Mouse (Mus musculus): ENCODE results near the gene Irf2. TPM values are rescaled to one million over a fixed set of nuclear protein-coding genes. Genes with fewer than 3 reads are reported as not detected.
A peak's percentile ranks its signal among the peaks of the same experiment; 100 is the strongest.

Gene Irf2
- polyA plus RNA-seq, 1 experiment, result 33.2 TPM

DNA sequence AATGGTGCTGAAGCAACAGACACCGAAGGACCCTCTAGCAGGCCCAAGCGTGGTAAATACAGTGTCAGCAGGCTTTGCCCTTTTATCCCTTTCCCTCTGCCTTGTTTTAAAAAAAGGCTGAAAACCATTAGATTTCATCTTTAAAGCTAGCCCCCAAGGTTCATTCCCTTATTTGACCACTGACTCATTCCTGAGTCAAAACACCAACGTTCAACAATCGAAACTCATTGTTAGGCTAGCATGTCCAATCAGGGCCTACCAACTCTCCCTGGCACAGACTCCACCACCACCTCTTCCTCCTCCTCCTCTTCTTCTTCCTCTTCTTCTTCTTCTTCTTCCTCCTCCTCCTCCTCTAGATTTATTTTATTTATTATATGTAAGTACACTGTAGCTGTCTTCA lies 30.2 kb upstream of the Irf2 start:
- H3K4me1 ChIP-seq (ENCODE audit: control insufficient read depth, insufficient read depth, low read length), result no peaks in the 10 kb centered on the region
- no peak overlapping the region for H3K27ac ChIP-seq (ENCODE audit: insufficient read depth, low read length)
- TF ChIP-seq POLR2A (IDR thresholded peaks at IDR 0.05; ENCODE audit: low read depth, low read length) (no peak), CTCF (IDR thresholded peaks at IDR 0.05; ENCODE audit: borderline replicate concordance, insufficient read depth, low read length) (no peak)
- no peak overlapping the region for H3K4me3 ChIP-seq (ENCODE audit: insufficient read depth, low read length)

DNA sequence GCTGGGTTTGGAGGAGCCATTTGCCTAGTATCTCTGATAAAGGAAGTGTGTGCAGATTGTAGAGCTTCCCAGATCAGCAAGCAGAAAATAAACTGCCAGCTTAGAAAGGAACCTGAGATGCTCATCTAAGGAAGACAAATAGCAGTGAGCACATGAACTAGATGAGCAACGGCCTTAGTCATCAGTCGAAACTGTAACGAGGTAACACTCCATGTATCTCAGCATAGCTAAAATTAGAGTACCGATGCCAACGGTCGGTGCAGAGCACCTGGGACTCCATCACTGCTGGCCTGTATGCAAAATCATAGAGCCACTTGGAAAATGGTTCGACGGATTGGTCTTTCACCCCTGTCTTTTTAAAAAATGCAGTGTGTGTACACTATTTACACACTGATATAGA lies 29.2 kb upstream of the Irf2 start:
- no peak overlapping the region for H3K27ac ChIP-seq (ENCODE audit: insufficient read depth, low read length)
- H3K4me3 ChIP-seq (ENCODE audit: insufficient read depth, low read length), result no peak overlapping the region
- no peak for TF ChIP-seq CTCF (IDR thresholded peaks at IDR 0.05; ENCODE audit: borderline replicate concordance, insufficient read depth, low read length)
- no peak for TF ChIP-seq POLR2A (IDR thresholded peaks at IDR 0.05; ENCODE audit: low read depth, low read length)
- peaks cover 4% of the 10 kb centered on the region; the same call in 1 of the 2 replicates for H3K4me1 ChIP-seq (ENCODE audit: control insufficient read depth, insufficient read depth, low read length)

DNA sequence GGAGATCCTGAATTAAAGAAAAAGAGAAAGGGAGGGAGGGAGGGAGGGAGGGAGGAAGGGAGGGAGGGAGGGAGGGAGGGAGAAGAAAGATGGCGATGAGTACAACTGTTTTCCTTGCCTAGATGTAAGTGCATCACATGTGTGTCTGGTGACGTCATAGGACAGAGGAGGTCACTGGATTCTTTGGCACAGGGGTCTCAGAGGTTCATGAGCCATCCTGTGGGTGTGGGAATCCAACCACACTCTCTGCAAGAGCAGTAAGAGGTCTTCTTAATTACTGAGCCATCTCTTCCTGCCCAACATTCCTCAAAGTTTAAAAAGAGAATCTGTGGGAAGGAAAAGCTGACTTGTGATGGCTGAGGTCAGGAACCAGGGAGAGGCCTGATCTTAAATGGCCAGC lies 28.0 kb upstream of the Irf2 start:
- no peak overlapping the region for H3K4me3 ChIP-seq (ENCODE audit: insufficient read depth, low read length)
- H3K27ac ChIP-seq (ENCODE audit: insufficient read depth, low read length), result no peak overlapping the region
- H3K4me1 ChIP-seq (ENCODE audit: control insufficient read depth, insufficient read depth, low read length), result peaks cover 8% of the 10 kb centered on the region; the same call in 1 of the 2 replicates
- TF ChIP-seq POLR2A (IDR thresholded peaks at IDR 0.05; ENCODE audit: low read depth, low read length), result no peak
- TF ChIP-seq CTCF (IDR thresholded peaks at IDR 0.05; ENCODE audit: borderline replicate concordance, insufficient read depth, low read length), result no peak

DNA sequence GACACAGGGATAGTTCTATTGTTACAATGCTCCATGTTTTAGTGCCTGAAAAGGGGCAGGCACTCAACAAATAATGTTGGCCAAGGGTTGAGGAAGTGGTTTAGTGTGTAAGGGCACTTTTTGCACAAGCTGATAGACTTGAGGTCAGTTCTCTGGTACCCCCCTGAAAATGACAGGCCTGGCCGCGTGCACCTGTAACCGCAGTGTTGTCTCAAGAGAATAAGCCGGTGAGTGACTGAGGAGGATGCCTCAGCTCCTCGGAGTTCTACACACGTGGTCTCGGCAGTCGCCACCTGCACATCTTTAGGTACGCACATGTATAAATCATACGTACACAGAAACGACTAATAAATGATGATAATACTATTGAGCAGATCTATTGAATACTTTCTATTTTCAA lies 26.4 kb upstream of the Irf2 start:
- TF ChIP-seq CTCF (IDR thresholded peaks at IDR 0.05; ENCODE audit: borderline replicate concordance, insufficient read depth, low read length), result no peak
- TF ChIP-seq POLR2A (IDR thresholded peaks at IDR 0.05; ENCODE audit: low read depth, low read length), result no peak
- H3K27ac ChIP-seq (ENCODE audit: insufficient read depth, low read length), result no peak overlapping the region
- H3K4me1 ChIP-seq (ENCODE audit: control insufficient read depth, insufficient read depth, low read length), result peaks cover 8% of the 10 kb centered on the region; the same call in 1 of the 2 replicates
- no peak overlapping the region for H3K4me3 ChIP-seq (ENCODE audit: insufficient read depth, low read length)

DNA sequence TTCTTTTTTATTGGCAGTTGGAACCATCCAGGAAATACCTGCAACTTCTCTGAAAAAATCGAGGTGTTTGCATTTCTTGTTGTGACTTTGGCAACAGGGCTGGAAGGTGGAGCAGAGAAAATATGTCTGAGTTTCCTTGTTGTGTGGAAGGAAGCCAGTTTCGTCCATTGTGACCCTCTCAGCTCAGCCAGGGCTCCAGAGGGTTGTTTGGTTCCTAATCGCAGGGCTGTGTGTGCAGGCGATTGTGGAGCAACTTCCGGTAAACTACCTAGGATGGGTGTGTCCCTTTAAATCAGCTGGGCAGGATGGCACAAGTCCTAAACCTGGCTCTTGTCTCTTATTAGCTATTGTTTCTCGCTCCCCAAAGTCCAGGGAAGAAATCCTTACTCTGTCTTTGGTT lies 25.7 kb upstream of the Irf2 start:
- TF ChIP-seq POLR2A (IDR thresholded peaks at IDR 0.05; ENCODE audit: low read depth, low read length) (no peak), CTCF (IDR thresholded peaks at IDR 0.05; ENCODE audit: borderline replicate concordance, insufficient read depth, low read length) (no peak)
- peaks cover 8% of the 10 kb centered on the region; the same call in 1 of the 2 replicates for H3K4me1 ChIP-seq (ENCODE audit: control insufficient read depth, insufficient read depth, low read length)
- no peak overlapping the region for H3K4me3 ChIP-seq (ENCODE audit: insufficient read depth, low read length)
- H3K27ac ChIP-seq (ENCODE audit: insufficient read depth, low read length), result no peak overlapping the region

DNA sequence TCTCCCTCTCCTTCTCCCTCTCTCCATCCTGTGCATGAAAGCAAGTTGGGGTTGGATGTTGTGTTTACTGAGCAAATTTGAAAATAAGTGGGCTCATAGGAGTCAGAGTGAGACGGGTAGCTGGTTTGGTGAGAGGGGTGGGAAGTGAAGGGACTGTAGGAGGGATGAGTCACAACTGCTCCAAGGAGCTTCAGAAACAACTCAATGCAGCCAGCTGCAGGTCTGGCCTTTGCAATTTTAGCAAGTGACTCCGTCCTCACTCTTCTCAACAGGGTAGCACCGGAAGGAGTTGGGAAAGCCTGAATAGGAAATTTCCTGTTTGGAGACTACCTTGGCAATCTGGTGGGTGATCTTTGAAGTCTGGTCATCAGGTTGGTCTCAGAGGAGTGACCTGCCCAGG lies 25.1 kb upstream of the Irf2 start:
- H3K4me1 ChIP-seq (ENCODE audit: control insufficient read depth, insufficient read depth, low read length), result peaks cover 8% of the 10 kb centered on the region; the same call in 1 of the 2 replicates
- no peak overlapping the region for H3K4me3 ChIP-seq (ENCODE audit: insufficient read depth, low read length)
- TF ChIP-seq POLR2A (IDR thresholded peaks at IDR 0.05; ENCODE audit: low read depth, low read length) (no peak), CTCF (IDR thresholded peaks at IDR 0.05; ENCODE audit: borderline replicate concordance, insufficient read depth, low read length) (no peak)
- no peak overlapping the region for H3K27ac ChIP-seq (ENCODE audit: insufficient read depth, low read length)

DNA sequence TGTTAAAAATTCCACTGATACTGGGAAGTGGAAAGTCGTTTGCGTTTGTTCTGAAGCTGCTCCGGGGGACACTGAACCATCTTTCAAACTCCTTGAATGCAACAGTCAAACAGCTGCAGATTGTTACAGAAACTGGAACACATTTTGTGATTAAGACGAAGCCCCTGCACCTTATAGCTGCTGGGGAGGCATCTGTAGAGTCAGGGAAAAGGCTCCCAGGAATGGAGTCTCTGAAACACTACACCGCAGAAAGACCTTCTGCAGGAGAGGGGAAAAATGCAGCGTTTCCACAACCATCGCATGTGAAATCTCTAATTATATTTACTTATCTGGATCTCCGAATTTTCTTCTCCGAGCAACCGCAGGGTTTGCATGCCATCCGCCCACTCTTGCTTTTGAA lies 23.1 kb upstream of the Irf2 start:
- Histone ChIP-seq H3K4me1 (ENCODE audit: control insufficient read depth, insufficient read depth, low read length) (peaks cover 8% of the 10 kb centered on the region; the same call in 1 of the 2 replicates), H3K4me3 (ENCODE audit: insufficient read depth, low read length) (no peak overlapping the region), H3K27ac (ENCODE audit: insufficient read depth, low read length) (0 out of 2 replicates have a peak overlapping the region, but pooled peaks have one; percentile 3)
- TF ChIP-seq POLR2A (IDR thresholded peaks at IDR 0.05; ENCODE audit: low read depth, low read length) (no peak), CTCF (IDR thresholded peaks at IDR 0.05; ENCODE audit: borderline replicate concordance, insufficient read depth, low read length) (no peak)

DNA sequence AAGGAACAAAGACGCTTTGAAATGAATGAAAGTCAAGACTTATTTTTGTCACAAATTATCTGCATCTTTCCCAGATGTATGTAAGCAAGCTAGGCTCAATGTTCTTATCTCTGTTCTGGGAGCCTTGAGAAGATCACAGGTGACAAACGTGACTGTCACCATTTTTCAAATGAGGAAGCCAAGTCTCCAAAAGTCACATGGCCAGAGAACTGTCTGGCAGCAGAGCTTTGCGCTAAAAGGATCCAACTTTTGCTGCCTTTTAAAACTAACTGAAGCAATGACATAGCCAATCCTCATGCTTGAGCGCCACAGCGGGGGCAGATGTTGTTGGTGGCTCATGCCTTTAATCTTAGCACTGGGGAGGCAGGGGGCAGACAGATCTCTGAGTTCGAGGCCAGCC lies 22.4 kb upstream of the Irf2 start:
- Histone ChIP-seq H3K4me3 (ENCODE audit: insufficient read depth, low read length) (no peak overlapping the region), H3K4me1 (ENCODE audit: control insufficient read depth, insufficient read depth, low read length) (peaks cover 8% of the 10 kb centered on the region; the same call in 1 of the 2 replicates), H3K27ac (ENCODE audit: insufficient read depth, low read length) (no peak overlapping the region)
- TF ChIP-seq CTCF (IDR thresholded peaks at IDR 0.05; ENCODE audit: borderline replicate concordance, insufficient read depth, low read length) (no peak), POLR2A (IDR thresholded peaks at IDR 0.05; ENCODE audit: low read depth, low read length) (no peak)

DNA sequence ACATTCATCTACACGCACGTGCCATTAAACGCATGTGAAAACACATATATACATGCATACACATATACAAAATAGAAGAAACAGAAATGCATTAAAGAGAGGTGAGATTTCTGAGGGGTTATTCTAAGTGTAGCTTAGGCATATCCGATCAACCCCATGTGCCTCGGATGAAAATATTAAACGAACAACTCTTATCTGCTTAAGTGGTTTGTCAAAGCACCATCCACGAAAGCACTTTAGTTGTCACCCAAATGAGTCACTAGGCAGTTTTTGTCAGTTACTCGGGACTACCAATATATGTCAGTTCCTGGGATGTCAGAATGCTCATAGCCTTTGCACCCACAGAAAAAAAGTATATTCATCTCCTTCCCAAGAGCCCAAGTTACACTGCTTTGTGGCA lies 21.2 kb upstream of the Irf2 start:
- H3K4me1 ChIP-seq (ENCODE audit: control insufficient read depth, insufficient read depth, low read length), result peaks cover 8% of the 10 kb centered on the region; the same call in 1 of the 2 replicates
- no peak overlapping the region for H3K27ac ChIP-seq (ENCODE audit: insufficient read depth, low read length)
- no peak overlapping the region for H3K4me3 ChIP-seq (ENCODE audit: insufficient read depth, low read length)
- no peak for TF ChIP-seq POLR2A (IDR thresholded peaks at IDR 0.05; ENCODE audit: low read depth, low read length)
- no peak for TF ChIP-seq CTCF (IDR thresholded peaks at IDR 0.05; ENCODE audit: borderline replicate concordance, insufficient read depth, low read length)

DNA sequence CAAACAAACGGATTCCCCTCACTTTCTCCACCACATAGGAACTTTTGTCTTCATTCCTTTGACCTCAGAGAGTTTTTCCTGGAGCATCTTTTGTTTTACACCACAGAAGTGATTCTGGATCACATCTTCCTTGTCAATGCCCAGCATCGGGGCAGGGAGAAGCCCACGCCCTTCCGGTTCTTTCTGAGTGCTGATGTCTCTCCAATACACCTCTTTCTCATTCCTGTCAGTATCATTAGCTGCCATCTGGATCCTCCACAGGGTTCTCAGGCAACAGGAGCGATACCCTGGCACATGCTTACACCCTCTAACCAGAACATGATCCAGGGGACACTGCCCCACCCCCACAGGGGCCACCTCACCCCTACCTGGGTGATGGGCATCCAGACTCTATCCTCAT lies 20.8 kb upstream of the Irf2 start:
- Histone ChIP-seq H3K4me1 (ENCODE audit: control insufficient read depth, insufficient read depth, low read length) (peaks cover 8% of the 10 kb centered on the region; the same call in 1 of the 2 replicates), H3K4me3 (ENCODE audit: insufficient read depth, low read length) (no peak overlapping the region), H3K27ac (ENCODE audit: insufficient read depth, low read length) (no peak overlapping the region)
- no peak for TF ChIP-seq POLR2A (IDR thresholded peaks at IDR 0.05; ENCODE audit: low read depth, low read length)
- TF ChIP-seq CTCF (IDR thresholded peaks at IDR 0.05; ENCODE audit: borderline replicate concordance, insufficient read depth, low read length), result no peak

DNA sequence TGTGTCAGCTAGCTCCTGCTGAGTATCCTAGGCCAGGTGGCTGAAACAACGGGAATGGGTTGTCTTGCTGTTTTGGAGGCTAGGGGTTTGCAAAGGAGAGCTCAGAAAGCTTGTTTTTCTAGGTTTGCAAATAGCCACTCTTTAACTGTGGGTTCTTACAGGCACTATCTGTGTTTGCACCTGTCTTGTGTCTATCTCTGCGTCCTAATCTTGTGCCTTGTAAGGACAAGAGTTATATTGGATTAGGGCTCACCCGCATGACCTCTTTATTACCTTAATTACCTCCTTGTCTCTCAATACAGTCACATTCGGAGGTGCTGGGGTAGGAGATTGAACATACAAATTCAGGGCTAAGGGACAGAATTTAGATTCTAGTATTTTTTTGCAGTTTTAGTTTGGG lies 18.9 kb upstream of the Irf2 start:
- no peak for TF ChIP-seq POLR2A (IDR thresholded peaks at IDR 0.05; ENCODE audit: low read depth, low read length)
- TF ChIP-seq CTCF (IDR thresholded peaks at IDR 0.05; ENCODE audit: borderline replicate concordance, insufficient read depth, low read length), result no peak
- Histone ChIP-seq H3K4me1 (ENCODE audit: control insufficient read depth, insufficient read depth, low read length) (0 out of 2 replicates have a peak, but pooled peaks cover 4% of the 10 kb centered on the region), H3K4me3 (ENCODE audit: insufficient read depth, low read length) (no peak overlapping the region), H3K27ac (ENCODE audit: insufficient read depth, low read length) (no peak overlapping the region)
